Mouse (Mus musculus) heart, postnatal 0 days (tissue): Measurements from ENCODE around the gene Sinhcaf. TPM values are rescaled to one million over a fixed set of nuclear protein-coding genes. Genes with fewer than 3 reads are reported as not detected.

ENCODE experiments used
- ATAC-seq: fragments of 200-750 bp; cut with Nextera tagmentation; 2 replicates; pipeline ENCODE4 v1.8.0; 2017; ENCODE audit warnings: low read depth, moderate number of reproducible peaks, moderate library complexity; ENCODE audit not compliant: insufficient read depth
- DNase-seq: peaks from one replicate; pipeline ENCODE4 v3.0.0-alpha.2; 2016; ENCODE audit warnings: low spot score
- H3K27ac ChIP-seq: fragments of 300-500 bp; sonication (generic); 2 replicates; pipeline ENCODE4 v1.5.1; 2014; ENCODE audit warnings: low read depth, mild to moderate bottlenecking
- H3K27me3 ChIP-seq: fragments of 300-500 bp; sonication (generic); 2 replicates; pipeline ENCODE4 v1.6.1; 2014; ENCODE audit warnings: low read length, mixed read lengths; ENCODE audit not compliant: control insufficient read depth, insufficient read depth
- H3K36me3 ChIP-seq: fragments of 300-500 bp; sonication (generic); replicated peaks from 2 replicates; pipeline ENCODE4 v1.6.1; 2014; ENCODE audit warnings: low read length, mixed read lengths; ENCODE audit not compliant: control insufficient read depth, insufficient read depth
- H3K4me1 ChIP-seq: fragments of 300-500 bp; sonication (generic); 2 replicates; pipeline ENCODE4 v1.6.1; 2014; ENCODE audit warnings: antibody characterized with exemption; ENCODE audit not compliant: control insufficient read depth, insufficient read depth
- H3K4me2 ChIP-seq: fragments of 300-500 bp; sonication (generic); 2 replicates; pipeline ENCODE4 v1.6.1; 2014; ENCODE audit warnings: low read depth, mild to moderate bottlenecking, low read length, moderate library complexity
- H3K4me3 ChIP-seq: fragments of 300-500 bp; sonication (generic); 2 replicates; pipeline ENCODE4 v1.5.1; 2014; ENCODE audit warnings: low read depth, low read length
- H3K9ac ChIP-seq: fragments of 300-500 bp; sonication (generic); replicated peaks from 2 replicates; pipeline ENCODE4 v1.6.1; 2014; ENCODE audit warnings: low read depth, low read length, mixed read lengths
- H3K9me3 ChIP-seq: fragments of 300-500 bp; sonication (generic); replicated peaks from 2 replicates; pipeline ENCODE4 v1.6.1; 2016; ENCODE audit warnings: low read length; ENCODE audit not compliant: control insufficient read depth
- CTCF ChIP-seq: IDR thresholded peaks from 2 replicates; pipeline ENCODE4 v1.5.1; 2016; ENCODE audit warnings: antibody characterized with exemption, control low read depth, low read depth
- EP300 ChIP-seq: IDR thresholded peaks from 2 replicates; pipeline ENCODE4 v1.6.1; 2016; ENCODE audit warnings: antibody characterized with exemption, low read depth
- WGBS: fragments of 180-500 bp; shearing (Covaris S2); extraction: QIAGEN DNeasy Blood & Tissue Kit; methylation state at CpG from one replicate; pipeline ENCODE4 v1.1.7; 2014; 5-methylcytosine and 5-hydroxymethylcytosine counted together
- polyA plus RNA-seq: library from polyadenylated mRNA; unstranded; fragments of >200 nt; fragmentation: Nextera tagmentation; extraction: Ambion mirVana; gene quantifications from 2 replicates; pipeline ENCODE4 v1.2.1, GENCODE M21; 2015
- total RNA-seq: library from RNA; depleted of rRNA; stranded (reverse); fragments of >200 nt; gene quantifications from 2 replicates; pipeline ENCODE4 v1.2.3, GENCODE M21; 2014; ENCODE audit warnings: low replicate concordance

The Sinhcaf gene
- total and polyA plus RNA-seq, 2 experiments from 2014 or later: 9.4 to 20.5 TPM

DNA sequence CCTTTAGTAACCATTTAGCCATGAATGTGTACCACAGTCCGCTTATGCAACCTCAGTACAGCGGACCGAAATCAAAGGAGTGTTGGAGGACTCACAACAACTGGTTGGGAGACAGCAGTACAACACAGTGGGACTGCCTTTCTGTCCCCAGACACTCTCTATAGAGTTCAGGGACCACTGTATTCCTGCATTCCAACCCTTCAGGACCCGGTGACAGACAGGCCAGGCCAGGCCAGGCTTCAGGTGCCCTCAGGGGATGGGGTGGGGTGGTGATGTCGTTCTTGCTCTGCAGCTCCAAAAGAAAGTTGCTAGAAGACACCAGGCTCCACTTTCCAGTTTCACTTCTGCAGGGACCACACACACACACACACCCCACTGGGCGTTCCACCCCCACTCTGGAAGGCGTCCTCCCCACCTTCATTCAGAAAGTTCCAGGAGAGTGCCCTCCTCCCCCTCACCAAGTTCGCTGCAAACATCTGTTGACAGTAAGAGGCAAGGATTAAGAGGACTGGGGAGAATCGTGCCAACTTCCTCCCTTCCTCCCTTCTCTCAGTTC, 25.2 kb upstream of the Sinhcaf start:
- Histone ChIP-seq H3K4me3 (no peak overlapping the region), H3K36me3 (no peaks in the 10 kb centered on the region), H3K9ac (no peak overlapping the region), H3K27ac (no peak overlapping the region), H3K27me3 (no peaks in the 10 kb centered on the region), H3K9me3 (no peaks in the 10 kb centered on the region), H3K4me1 (no peaks in the 10 kb centered on the region), H3K4me2 (no peak overlapping the region)
- 34% methylated on average over 9 of the region's 9 CpGs for WGBS
- DNase-seq (no peak), ATAC-seq (no peak)
- TF ChIP-seq EP300 (no peak), CTCF (no peak)

DNA sequence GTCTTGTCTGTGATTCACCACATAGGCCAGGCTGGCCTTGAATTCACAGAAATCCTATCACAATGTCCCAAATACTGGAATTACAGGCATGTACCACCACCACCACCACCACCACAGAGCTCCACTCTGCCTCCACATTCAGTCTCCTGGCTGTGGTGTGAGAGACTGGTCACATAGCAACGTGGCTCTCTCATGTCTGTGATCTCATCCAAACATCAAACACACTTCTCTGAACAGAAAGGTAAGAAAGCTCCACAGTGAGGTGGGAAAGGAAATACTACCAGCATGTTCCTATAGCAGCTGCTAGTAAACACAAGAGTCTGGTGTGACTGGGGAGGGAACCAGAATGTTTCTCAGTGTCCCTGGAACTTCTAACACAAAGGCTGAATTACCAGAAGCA, 15.0 kb upstream of the Sinhcaf start:
- no peak overlapping the region for H3K27ac ChIP-seq
- H3K4me3 ChIP-seq: no peak overlapping the region
- H3K36me3 ChIP-seq: no peaks in the 10 kb centered on the region
- H3K4me2 ChIP-seq: no peak overlapping the region
- 39% methylated on average over 1 of the region's 1 CpGs for WGBS
- TF ChIP-seq EP300 (no peak), CTCF (no peak)
- H3K4me1 ChIP-seq: no peaks in the 10 kb centered on the region
- DNase-seq (no peak), ATAC-seq (no peak)
- no peak overlapping the region for H3K9ac ChIP-seq
- no peaks in the 10 kb centered on the region for H3K27me3 ChIP-seq
- H3K9me3 ChIP-seq: no peaks in the 10 kb centered on the region

DNA sequence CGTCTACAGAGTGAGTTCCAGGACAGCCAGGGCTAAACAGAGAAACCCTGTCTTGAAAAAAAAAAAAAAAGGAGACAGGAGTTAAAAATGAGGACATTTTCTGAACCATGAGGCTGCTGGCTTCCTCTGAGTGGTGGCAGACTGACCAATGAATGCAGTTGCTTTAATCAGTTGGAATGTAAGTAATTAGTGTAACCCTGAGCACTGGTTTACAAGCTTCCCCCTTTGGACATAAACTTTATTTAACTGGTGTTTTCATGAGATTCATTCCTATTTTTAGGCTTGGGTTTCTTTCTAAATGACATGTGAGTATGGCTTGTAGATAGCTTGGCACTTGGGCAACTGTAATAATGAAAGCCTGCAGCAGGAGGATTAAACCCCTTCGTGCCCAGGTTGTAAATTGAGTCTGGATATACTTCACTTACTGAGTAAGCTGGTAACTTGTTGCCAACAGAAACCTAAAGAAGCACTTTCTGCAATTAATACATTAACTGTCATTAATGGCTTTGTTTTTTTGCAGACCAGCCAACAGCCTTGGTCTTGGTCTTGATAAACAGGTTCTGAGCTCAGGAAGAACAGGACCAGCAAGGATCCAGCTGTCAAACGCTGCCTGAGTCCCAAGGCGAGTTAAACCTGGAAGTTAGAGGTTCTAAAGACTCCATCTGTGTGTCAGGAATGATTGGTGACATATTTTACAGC, 13.4 kb upstream of the Sinhcaf start:
- WGBS: 58% methylated on average over 4 of the region's 4 CpGs
- no peaks in the 10 kb centered on the region for H3K4me1 ChIP-seq
- H3K9ac ChIP-seq: no peak overlapping the region
- ATAC-seq (no peak), DNase-seq (no peak)
- no peaks in the 10 kb centered on the region for H3K27me3 ChIP-seq
- no peak for TF ChIP-seq EP300
- no peak for TF ChIP-seq CTCF
- H3K4me2 ChIP-seq: no peak overlapping the region
- H3K27ac ChIP-seq: no peak overlapping the region
- no peaks in the 10 kb centered on the region for H3K9me3 ChIP-seq
- H3K36me3 ChIP-seq: no peaks in the 10 kb centered on the region
- H3K4me3 ChIP-seq: no peak overlapping the region

DNA sequence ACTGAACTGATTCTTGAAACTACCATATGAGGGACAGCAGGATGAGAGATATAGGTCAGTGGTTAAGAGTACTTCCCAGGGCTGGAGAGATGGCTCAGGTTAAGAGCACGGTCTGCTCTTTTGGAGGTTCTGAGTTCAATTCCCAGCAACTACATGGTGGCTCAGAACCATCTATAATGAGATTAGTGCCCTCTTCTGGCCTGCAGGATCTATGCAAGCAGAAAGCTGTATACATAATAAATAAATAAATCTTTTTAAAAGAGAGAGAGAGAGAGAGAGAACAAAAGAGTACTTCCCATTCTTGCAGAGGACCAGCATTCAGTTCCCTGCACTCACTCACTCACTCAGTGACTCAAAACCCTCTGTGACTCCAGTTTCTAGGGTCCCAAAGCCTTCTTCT, 12.4 kb upstream of the Sinhcaf start:
- ATAC-seq (no peak), DNase-seq (no peak)
- TF ChIP-seq CTCF: no peak
- TF ChIP-seq EP300: no peak
- no peaks in the 10 kb centered on the region for H3K9me3 ChIP-seq
- no peaks in the 10 kb centered on the region for H3K4me1 ChIP-seq
- H3K4me2 ChIP-seq: no peak overlapping the region
- WGBS: 75% methylated on average over 1 of the region's 1 CpGs
- H3K27ac ChIP-seq: no peak overlapping the region
- no peak overlapping the region for H3K9ac ChIP-seq
- no peaks in the 10 kb centered on the region for H3K27me3 ChIP-seq
- no peaks in the 10 kb centered on the region for H3K36me3 ChIP-seq
- no peak overlapping the region for H3K4me3 ChIP-seq

DNA sequence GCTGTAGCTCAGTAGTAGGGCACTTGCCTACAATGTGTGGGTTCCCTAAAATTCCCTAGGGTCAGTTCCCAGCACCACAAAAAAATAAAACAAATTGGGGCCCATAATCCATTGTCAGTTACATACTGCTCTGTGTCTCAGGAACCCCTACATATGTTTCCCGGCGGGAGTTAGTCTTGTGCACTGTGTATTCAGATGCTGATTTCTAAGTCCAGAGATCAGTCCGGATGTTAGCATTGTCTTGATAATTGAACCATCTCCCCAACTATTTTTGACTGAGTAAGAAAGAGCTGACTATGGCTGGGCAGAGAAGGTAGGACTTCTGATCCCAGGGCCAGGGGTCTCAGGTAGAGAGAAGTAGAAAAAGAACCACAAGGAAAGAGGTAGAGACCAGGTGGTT, 10.8 kb upstream of the Sinhcaf start:
- no peaks in the 10 kb centered on the region for H3K27me3 ChIP-seq
- H3K9ac ChIP-seq: no peak overlapping the region
- no peaks in the 10 kb centered on the region for H3K36me3 ChIP-seq
- H3K27ac ChIP-seq: no peak overlapping the region
- no peak for TF ChIP-seq CTCF
- TF ChIP-seq EP300: no peak
- no peaks in the 10 kb centered on the region for H3K4me1 ChIP-seq
- WGBS: 83% methylated on average over 3 of the region's 3 CpGs
- DNase-seq: no peak
- no peak for ATAC-seq
- H3K4me2 ChIP-seq: no peak overlapping the region
- no peak overlapping the region for H3K4me3 ChIP-seq
- no peaks in the 10 kb centered on the region for H3K9me3 ChIP-seq
